Mouse (Mus musculus) testis, adult 2 months (tissue): Measurements from ENCODE around the gene Ttc9b. TPM values are rescaled to one million over a fixed set of nuclear protein-coding genes. Genes with fewer than 3 reads are reported as not detected.

Source experiments
- H3K27ac ChIP-seq: fragments of 200-500 bp; 2 replicates; pipeline ENCODE4 v1.5.1; 2012; ENCODE audit warnings: low read depth, low read length; ENCODE audit not compliant: control insufficient read depth, insufficient read depth
- H3K27me3 ChIP-seq: fragments of 200-500 bp; 2 replicates; pipeline ENCODE4 v1.6.1; 2012; ENCODE audit warnings: mild to moderate bottlenecking, low read length, moderate library complexity; ENCODE audit not compliant: control insufficient read depth, insufficient read depth
- H3K36me3 ChIP-seq: fragments of 200-500 bp; 2 replicates; pipeline ENCODE4 v1.6.1; 2012; ENCODE audit warnings: mild to moderate bottlenecking, low read length; ENCODE audit not compliant: control insufficient read depth, insufficient read depth
- H3K4me1 ChIP-seq: fragments of 200-500 bp; 2 replicates; pipeline ENCODE4 v1.6.1; 2012; ENCODE audit warnings: low read length; ENCODE audit not compliant: control insufficient read depth, insufficient read depth
- H3K4me3 ChIP-seq: fragments of 200-500 bp; 2 replicates; pipeline ENCODE4 v1.5.1; 2012; ENCODE audit warnings: low read depth, mild to moderate bottlenecking, low read length, moderate library complexity, mixed read lengths; ENCODE audit not compliant: control insufficient read depth
- CTCF ChIP-seq: fragments of 200-500 bp; IDR thresholded peaks from 2 replicates; pipeline ENCODE4 v1.5.1; 2012; ENCODE audit warnings: low read depth, mild to moderate bottlenecking, inconsistent platforms, low read length, moderate library complexity; ENCODE audit not compliant: control insufficient read depth, insufficient read depth, insufficient replicate concordance
- POLR2A ChIP-seq: fragments of 200-500 bp; IDR thresholded peaks from 2 replicates; pipeline ENCODE4 v1.6.1; 2012; ENCODE audit warnings: low read depth, mild to moderate bottlenecking, inconsistent platforms, low read length, moderate library complexity; ENCODE audit not compliant: control insufficient read depth
- polyA plus RNA-seq: library from polyadenylated mRNA; depleted of rRNA; stranded (reverse); fragments of >200 nt; gene quantifications from 2 replicates; pipeline ENCODE4 v1.2.3, GENCODE M21; 2012

Gene Ttc9b
- polyA plus RNA-seq, 1 experiment, result 0.51 TPM

- H3K27me3 ChIP-seq, result no peaks in the 10 kb centered on the region
- H3K27ac ChIP-seq, result no peak overlapping the region
- H3K4me1 ChIP-seq, result no peaks in the 10 kb centered on the region; the same call in 1 of the 2 replicates
- H3K4me3 ChIP-seq, result no peak overlapping the region
- no peaks in the 10 kb centered on the region for H3K36me3 ChIP-seq
- TF ChIP-seq POLR2A (no peak), CTCF (no peak)
These were observed 9.2 kb upstream of the Ttc9b start for GRCm38 (mm10) chr7:27644471-27644870.

DNA sequence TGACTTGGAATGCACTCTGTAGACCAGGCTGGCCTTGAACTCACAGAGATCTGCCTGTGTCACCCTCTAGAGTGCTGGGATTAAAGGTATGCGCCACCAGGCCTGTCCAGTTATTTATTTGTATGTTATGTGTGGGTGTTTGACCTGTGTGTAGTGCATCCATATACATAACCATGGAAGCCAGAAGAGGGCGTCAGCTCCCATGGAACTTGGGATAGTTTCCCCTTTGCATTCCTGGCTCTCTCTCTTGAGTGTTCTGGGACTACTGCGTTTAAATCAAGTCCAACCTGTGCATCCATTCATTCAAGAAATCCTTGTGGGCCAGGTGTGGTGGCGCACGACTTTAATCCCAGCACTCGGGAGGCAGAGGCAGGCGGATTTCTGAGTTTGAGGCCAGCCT, 7.2 kb upstream of the Ttc9b start:
- no peaks in the 10 kb centered on the region for H3K27me3 ChIP-seq
- TF ChIP-seq POLR2A (no peak), CTCF (no peak)
- no peak overlapping the region for H3K4me3 ChIP-seq
- H3K27ac ChIP-seq, result no peak overlapping the region
- peaks cover 4% of the 10 kb centered on the region for H3K4me1 ChIP-seq
- no peaks in the 10 kb centered on the region for H3K36me3 ChIP-seq

DNA sequence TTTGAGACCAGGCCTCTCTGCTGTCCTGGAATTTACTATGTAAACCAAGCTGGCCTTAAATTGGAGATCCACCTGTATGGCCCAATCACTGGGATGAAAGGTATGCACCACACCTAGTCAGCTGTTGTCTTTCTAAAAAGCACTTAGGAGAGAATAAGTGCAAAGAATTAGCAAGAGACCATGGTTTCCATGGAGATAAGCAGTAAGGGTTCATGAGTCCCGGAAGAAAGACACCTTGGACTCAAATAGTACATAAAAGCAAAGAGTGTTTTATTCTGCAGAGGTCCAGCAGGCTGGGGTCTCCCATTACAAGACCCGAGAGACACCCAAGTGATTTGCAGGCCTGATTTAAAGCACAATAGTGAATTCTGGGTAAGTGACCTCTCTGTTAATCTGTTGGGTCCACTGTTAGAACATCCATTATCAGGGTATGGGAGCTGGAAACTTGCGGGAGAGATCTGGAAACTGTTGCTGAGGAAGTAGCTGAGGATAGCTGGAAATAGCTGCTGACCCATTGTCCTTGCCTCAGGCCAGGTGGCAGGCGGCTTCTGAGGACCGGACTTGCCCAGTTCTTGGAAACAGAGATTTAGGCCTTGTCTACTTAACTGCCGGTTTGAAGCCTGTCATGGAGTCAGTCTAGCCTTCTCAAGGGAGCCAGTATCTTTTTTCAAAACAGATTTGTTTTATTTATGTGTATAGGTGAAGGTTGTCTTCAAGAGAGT, 6.3 kb upstream of the Ttc9b start:
- Histone ChIP-seq H3K27ac (no peak overlapping the region), H3K4me3 (no peak overlapping the region), H3K36me3 (no peaks in the 10 kb centered on the region), H3K4me1 (peaks cover 4% of the 10 kb centered on the region), H3K27me3 (no peaks in the 10 kb centered on the region)
- TF ChIP-seq POLR2A (no peak), CTCF (no peak)

- Histone ChIP-seq H3K36me3 (no peaks in the 10 kb centered on the region), H3K27me3 (no peaks in the 10 kb centered on the region), H3K4me1 (peaks cover 4% of the 10 kb centered on the region), H3K27ac (no peak overlapping the region), H3K4me3 (no peak overlapping the region)
- TF ChIP-seq POLR2A, result no peak
- no peak for TF ChIP-seq CTCF
These were observed 4.0 kb upstream of the Ttc9b start for GRCm38 (mm10) chr7:27649723-27650122.

DNA sequence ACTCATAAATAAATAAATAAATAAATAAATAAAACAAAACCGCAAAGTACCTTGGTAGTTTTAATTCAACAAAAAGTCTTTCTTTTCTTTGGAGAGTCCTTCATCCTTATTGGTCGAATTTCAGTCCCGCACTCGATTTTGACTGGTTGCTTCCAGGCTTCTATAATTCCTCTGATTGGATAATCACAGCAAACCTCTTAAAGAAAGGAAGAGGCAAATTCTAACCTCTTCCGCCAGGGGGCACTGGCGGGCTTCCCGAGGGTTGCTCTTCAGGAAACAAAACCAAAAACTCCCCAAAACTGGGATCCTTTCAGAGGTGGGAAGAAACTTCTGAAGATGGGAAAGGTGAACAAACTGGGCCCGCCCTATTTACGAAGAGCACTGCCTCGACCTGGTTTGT, 2.8 kb upstream of the Ttc9b start:
- Histone ChIP-seq H3K4me1 (peaks cover 4% of the 10 kb centered on the region), H3K27ac (no peak overlapping the region), H3K36me3 (no peaks in the 10 kb centered on the region), H3K4me3 (no peak overlapping the region), H3K27me3 (no peaks in the 10 kb centered on the region)
- peak; percentile 58 for TF ChIP-seq CTCF
- TF ChIP-seq POLR2A, result no peak

DNA sequence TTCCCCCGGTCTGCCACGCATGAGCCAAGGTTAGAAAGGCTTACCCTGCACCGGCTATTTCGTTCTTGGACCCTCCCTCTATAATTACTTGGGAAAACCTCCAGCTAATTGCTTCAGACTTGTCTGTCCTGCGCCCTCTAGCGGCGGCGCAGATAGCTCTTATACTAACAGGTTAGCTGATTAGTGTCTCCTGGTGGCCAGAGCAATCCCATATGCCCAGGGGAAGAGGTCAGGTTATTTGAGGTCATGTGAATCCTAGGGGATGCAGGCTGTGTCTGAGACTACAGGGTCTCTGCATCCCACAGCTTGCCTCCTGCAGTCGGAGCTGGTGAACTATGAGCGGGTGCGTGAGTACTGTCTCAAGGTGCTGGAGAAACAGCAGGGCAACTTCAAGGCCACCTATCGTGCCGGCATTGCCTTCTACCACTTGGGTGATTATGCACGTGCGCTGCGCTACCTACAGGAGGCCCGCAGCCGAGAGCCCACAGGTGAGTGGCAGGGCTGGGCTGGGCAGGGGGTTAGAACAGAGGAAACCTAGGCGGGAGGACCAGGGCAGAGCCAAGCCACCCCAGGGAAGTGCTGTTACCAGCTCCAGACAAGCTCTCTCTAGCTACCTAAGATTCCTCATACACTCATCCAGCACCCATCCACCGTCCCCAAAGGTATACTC, 1.0 kb downstream of the Ttc9b start:
- H3K4me3 ChIP-seq, result no peak overlapping the region
- peaks cover 11% of the 10 kb centered on the region for H3K4me1 ChIP-seq
- no peaks in the 10 kb centered on the region for H3K27me3 ChIP-seq
- no peak overlapping the region for H3K27ac ChIP-seq
- TF ChIP-seq CTCF, result peak; percentile 38; the same call in 1 of the 2 replicates
- TF ChIP-seq POLR2A, result no peak
- no peaks in the 10 kb centered on the region; the same call in 1 of the 2 replicates for H3K36me3 ChIP-seq

DNA sequence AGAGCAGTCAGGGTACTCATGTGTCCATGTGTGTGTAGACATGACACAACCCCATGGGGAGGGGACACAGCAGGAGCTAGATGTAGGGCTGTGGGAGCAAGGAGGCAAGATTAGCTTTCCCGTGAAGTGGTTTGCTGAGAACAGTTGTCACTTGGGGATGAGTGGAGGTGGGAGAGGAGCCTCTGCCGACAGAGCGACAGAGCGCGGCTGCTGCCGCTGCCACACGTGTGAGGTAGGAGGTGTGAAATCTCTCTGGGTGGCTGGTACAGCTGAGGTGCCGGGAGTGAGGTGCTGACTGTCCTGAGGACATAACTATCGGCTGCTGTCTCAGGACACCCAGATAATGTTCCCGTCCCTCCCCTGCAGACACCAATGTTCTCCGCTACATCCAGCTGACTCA, 1.8 kb downstream of the Ttc9b start:
- TF ChIP-seq POLR2A, result no peak
- no peak for TF ChIP-seq CTCF
- Histone ChIP-seq H3K27me3 (no peaks in the 10 kb centered on the region), H3K27ac (no peak overlapping the region), H3K4me1 (peaks cover 8% of the 10 kb centered on the region), H3K4me3 (no peak overlapping the region), H3K36me3 (no peaks in the 10 kb centered on the region; the same call in 1 of the 2 replicates)
